Comparison of ENCODE assay signal across 8 mouse cellular contexts in the genomic region with DNA sequence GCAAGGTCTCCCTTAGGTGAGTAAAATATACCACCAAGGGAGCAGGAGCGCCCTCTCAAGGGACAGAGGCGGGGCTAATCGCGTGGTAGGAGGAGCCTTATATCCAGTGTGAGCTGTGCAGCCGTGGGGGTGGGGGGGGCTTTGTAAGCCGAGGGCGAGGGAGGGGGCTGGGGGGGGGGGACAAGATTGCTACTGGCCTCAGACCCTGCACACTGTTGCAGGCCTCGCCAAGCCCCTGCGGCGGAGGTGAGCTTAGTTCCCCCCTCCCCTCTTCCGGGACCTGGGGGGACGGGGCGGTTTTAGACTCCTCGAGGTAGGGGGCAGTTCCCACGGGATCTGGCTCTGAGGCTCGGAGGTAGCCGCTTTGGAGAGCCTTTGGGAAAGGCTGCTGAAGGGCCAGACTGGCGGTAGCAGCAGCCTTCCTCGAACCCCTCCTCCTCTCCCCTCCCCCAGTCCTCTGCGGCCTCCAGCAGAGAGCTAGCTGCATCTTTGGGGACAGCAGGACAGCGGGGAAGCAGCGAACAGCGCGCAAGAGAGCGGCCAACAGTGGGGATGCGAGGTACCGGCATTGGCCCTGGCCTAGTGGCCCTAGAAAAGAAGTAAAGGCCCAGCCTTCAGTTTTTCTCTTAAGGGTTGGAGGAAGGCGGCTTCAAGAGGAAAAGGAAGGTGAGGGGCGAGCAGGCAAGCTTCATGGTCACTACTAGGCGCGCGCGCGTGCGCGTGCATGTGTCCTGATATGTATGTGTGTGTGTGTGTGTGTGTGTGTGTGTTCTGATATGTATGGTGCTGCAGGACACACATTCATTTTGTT. TPM values are rescaled to one million over a fixed set of nuclear protein-coding genes. Genes with fewer than 3 reads are reported as not detected.
DNase-seq lines count a peak whose midpoint lies in the region; ATAC-seq and TF ChIP-seq lines count a peak whose summit lies in the region.

Huwe1 (plus strand) TSS at position 107 of the 811 bp plus-strand sequence.

- peak within 1 kb of the TSS; percentile 74 for H3K9ac ChIP-seq in kidney, embryonic 14.5 days (ENCODE audit: low read depth, low read length)

- peak; percentile 34; the same call in 1 of the 2 replicates for TF ChIP-seq POLR2A in bone marrow, adult 2 months (IDR thresholded peaks at IDR 0.05; ENCODE audit: borderline replicate concordance, control insufficient read depth, low read depth, low read length)
- peak; percentile 56 for TF ChIP-seq POLR2A in embryonic fibroblast, embryonic 13.5 days (IDR thresholded peaks at IDR 0.05; ENCODE audit: low read depth, low read length)

- no peaks in the 10 kb centered on the region for H3K9me3 ChIP-seq in heart, embryonic 10.5 days
- no peaks in the 10 kb centered on the region for H3K9me3 ChIP-seq in kidney, embryonic 14.5 days (ENCODE audit: control insufficient read depth, low read length)

- peak; percentile 64 to 66 for DNase-seq in B cell, adult 2 months
- DNase-seq in heart, embryonic 10.5 days (ENCODE audit: low spot score) = peak; percentile 86
- DNase-seq in liver = peak; percentile 81
- peak; percentile 48 to 63 for DNase-seq in spleen, postnatal 36 days (ENCODE audit: low spot score in 2 of 2)

- WGBS in bone marrow, adult 2 months = 13% methylated on average over 33 of the region's 36 CpGs
- WGBS in heart, embryonic 10.5 days = 13% methylated on average over 36 of the region's 36 CpGs
- 30% methylated on average over 35 of the region's 36 CpGs for WGBS in kidney, embryonic 14.5 days

- peaks cover 6% of the 10 kb centered on the region; the same call in 1 of the 2 replicates for H3K27me3 ChIP-seq in heart, embryonic 10.5 days (ENCODE audit: insufficient read depth, poor library complexity, severe bottlenecking)
- no peaks in the 10 kb centered on the region for H3K27me3 ChIP-seq in kidney, embryonic 14.5 days (ENCODE audit: control insufficient read depth, insufficient read depth, low read length)

- TF ChIP-seq CTCF in bone marrow, adult 2 months (IDR thresholded peaks at IDR 0.05; ENCODE audit: control insufficient read depth, insufficient read depth, low read length) = no peak
- no peak for TF ChIP-seq CTCF in embryonic fibroblast, embryonic 13.5 days (IDR thresholded peaks at IDR 0.05; ENCODE audit: borderline replicate concordance, insufficient read depth, low read length)

- H3K27ac ChIP-seq in bone marrow, adult 2 months (ENCODE audit: control insufficient read depth, insufficient read depth, low read depth, low read length, poor library complexity) = peak within 1 kb of the TSS; percentile 47
- H3K27ac ChIP-seq in embryonic fibroblast, embryonic 13.5 days (ENCODE audit: insufficient read depth, low read length) = peak within 1 kb of the TSS; percentile 35
- peak within 1 kb of the TSS; percentile 91 for H3K27ac ChIP-seq in heart, embryonic 10.5 days
- H3K27ac ChIP-seq in kidney, embryonic 14.5 days (ENCODE audit: low read depth, low read length) = peak within 1 kb of the TSS; percentile 95

- H3K36me3 ChIP-seq in heart, embryonic 10.5 days = no peaks in the 10 kb centered on the region
- H3K36me3 ChIP-seq in kidney, embryonic 14.5 days (ENCODE audit: control insufficient read depth, insufficient read depth, low read length) = no peaks in the 10 kb centered on the region

- ATAC-seq in kidney, embryonic 14.5 days (ENCODE audit: low FRiP score, low TSS enrichment) = peak; percentile 71
- ATAC-seq in monocyte, adult 5-6 weeks (replicated peaks; ENCODE audit: insufficient number of reproducible peaks, low FRiP score, low TSS enrichment, poor library complexity, severe bottlenecking) = no peak

- no peaks in the 10 kb centered on the region for H3K4me1 ChIP-seq in bone marrow, adult 2 months (ENCODE audit: control insufficient read depth, insufficient read depth, low read length)
- H3K4me1 ChIP-seq in embryonic fibroblast, embryonic 13.5 days (ENCODE audit: control insufficient read depth, insufficient read depth, low read length) = no peaks in the 10 kb centered on the region
- no peaks in the 10 kb centered on the region for H3K4me1 ChIP-seq in heart, embryonic 10.5 days
- H3K4me1 ChIP-seq in kidney, embryonic 14.5 days (ENCODE audit: control insufficient read depth, insufficient read depth, low read length) = no peaks in the 10 kb centered on the region

- H3K4me3 ChIP-seq in bone marrow, adult 2 months (replicated peaks; ENCODE audit: control insufficient read depth, low read depth, low read length) = peak within 1 kb of the TSS; percentile 71
- peak within 1 kb of the TSS; percentile 82 for H3K4me3 ChIP-seq in embryonic fibroblast, embryonic 13.5 days (ENCODE audit: insufficient read depth, low read length)
- peak within 1 kb of the TSS; percentile 66 for H3K4me3 ChIP-seq in heart, embryonic 10.5 days
- peak within 1 kb of the TSS; percentile 58 for H3K4me3 ChIP-seq in kidney, embryonic 14.5 days (ENCODE audit: low read length)

- peak within 1 kb of the TSS; percentile 51 for H3K4me2 ChIP-seq in kidney, embryonic 14.5 days (replicated peaks; ENCODE audit: low read depth, low read length)

RNA-seq across cellular contexts. Expression of gene Huwe1, which starts in this region (rescaled TPM):
- polyA plus RNA-seq in bone marrow, adult 2 months (2011; ENCODE audit: insufficient read depth, insufficient read length, low replicate concordance, missing spikeins) = 38.6 and 63.3 TPM in 2 replicates
- polyA plus RNA-seq in embryonic fibroblast, embryonic 13.5 days (2011; ENCODE audit: insufficient read length, low read depth, missing spikeins) = 180 and 192 TPM in 2 replicates
- polyA plus RNA-seq in heart, embryonic 10.5 days (2016; fragmentation: Nextera tagmentation; extraction: Ambion mirVana) = 42.6 and 53.0 TPM in 2 replicates
- polyA plus RNA-seq in kidney, embryonic 14.5 days (2014; fragmentation: Nextera tagmentation; extraction: Ambion mirVana) = 85.8 and 96.4 TPM in 2 replicates
- 65.0 to 150 TPM (median 137 TPM) in 3 replicates for total RNA-seq in monocyte, adult 5-6 weeks (2017)

Comparison
In these comparisons a context has a peak if more than half of its experiments do, and no peak if none do; other contexts are left out.
1. H3K27ac ChIP-seq: peak in every context shown above with its lines; median percentile 95 in kidney, embryonic 14.5 days; 91 in heart, embryonic 10.5 days; 47 in bone marrow, adult 2 months; 35 in embryonic fibroblast, embryonic 13.5 days.